Mouse (Mus musculus): ENCODE data around the gene Spaca5.

Gene Spaca5

DNA sequence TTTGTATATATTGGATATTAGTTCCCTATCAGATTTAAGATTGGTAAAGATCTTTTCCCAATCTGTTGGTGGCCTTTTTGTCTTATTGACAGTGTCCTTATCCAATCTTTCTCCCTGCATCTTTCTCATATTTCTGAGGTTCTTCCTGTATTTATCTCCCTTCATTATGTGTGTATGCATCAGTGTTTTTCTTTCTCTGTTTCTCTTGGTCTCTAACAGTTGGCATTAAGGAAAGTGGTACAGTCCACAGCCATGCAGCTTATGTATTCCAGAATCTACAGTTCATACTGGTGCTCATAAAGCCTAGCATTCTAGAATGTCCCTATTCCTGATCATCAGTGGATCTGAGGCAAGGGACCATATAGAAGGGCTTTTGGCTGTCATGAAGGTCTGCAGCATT is at the start of gene Spaca5:
Gene Spaca5, plus strand, starts transcription at position 301 of the 400 bp plus-strand sequence.
- no peak for DNase-seq (ENCODE audit: low spot score)

DNA sequence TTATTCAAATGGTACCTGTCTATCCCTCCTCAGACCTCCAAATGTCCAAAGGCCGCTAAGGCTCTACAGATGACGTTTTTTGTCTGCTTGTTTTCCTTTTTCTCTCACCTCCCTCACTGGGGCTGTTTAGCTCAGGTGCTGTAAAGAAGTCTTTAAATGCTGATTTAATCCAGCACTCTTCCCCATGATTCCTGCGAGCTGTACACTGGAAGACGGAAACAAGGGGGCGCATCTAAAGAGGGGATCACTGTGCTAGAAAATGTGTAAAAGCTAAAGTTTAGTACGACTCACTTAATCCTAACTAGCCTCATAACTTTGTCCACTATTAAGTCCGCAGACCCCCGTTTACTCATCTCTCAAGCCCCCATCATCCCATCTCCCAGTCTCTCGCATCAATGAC is 6.7 kb upstream of the Spaca5 start:
- DNase-seq (ENCODE audit: low spot score), result no peak

DNA sequence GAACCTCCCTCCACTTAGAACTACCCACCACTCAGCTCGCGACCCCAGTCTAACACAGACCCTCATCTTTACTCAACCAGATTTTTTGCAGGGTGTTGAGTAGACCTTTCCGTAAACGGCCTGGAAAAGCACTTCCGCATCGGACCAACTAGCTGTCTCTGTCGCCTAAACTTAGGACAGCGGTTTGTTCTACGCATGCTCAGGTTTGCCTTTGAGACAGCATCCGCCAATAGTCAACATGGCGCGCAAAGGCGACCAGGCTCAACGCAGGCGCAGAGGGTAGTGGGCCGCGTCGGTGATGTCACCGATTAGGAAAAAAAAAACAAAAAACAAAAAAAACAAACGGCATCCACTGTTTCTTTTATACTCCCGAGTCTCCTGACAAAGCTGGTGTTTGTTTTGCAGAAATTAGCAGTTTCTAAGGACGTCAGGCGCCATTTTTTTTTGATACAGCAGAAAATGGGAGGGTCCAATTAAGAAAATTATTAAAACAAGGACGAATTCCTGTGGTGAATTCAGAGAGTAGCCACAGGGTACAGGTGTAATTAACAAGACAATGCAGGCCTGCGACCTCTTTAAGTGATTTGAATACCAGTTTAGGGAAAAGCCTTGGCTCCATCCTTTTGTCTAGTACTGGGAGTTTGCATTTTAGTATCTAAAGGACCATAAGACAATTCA is 6.2 kb upstream of the Spaca5 start, which contains the start of gene Zfp182:
Gene Zfp182, minus strand, starts transcription at position 451 of the 678 bp plus-strand sequence.
- peak; percentile 61 for DNase-seq (ENCODE audit: low spot score)

DNA sequence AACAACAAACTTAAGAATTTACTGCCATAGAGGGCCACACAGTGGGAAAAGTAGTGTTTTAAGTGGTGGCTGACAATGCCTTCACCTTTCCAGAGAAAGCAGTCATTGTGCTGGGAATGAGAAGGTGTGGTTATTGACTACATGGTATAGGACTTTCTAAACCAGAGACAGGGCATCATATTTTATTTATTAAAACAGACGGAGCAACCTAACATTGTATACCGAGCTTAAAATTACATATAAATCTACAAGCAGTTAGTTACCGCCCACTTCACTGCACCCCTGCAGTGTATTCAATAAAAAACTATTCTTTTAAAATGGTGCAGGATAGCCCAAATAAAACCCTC is 5.7 kb upstream of the Spaca5 start:
- no peak for DNase-seq (ENCODE audit: low spot score)

DNA sequence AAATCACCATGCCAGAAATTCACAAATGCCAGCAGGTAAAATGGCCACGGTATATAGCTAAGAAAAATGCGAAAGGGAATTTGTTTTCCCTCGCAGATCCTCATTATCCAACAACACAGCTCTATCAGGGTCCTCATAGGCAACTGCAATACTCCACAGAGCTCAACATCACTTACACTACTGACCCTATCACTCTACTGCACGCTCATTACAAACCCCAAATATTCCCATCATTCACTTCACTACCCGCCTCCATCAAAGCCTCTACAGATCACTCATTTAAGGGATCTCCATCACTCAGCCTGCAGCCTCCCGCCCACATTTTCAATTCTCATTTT is 20.4 kb downstream of the Spaca5 start:
- no peak for DNase-seq (ENCODE audit: low spot score)

DNA sequence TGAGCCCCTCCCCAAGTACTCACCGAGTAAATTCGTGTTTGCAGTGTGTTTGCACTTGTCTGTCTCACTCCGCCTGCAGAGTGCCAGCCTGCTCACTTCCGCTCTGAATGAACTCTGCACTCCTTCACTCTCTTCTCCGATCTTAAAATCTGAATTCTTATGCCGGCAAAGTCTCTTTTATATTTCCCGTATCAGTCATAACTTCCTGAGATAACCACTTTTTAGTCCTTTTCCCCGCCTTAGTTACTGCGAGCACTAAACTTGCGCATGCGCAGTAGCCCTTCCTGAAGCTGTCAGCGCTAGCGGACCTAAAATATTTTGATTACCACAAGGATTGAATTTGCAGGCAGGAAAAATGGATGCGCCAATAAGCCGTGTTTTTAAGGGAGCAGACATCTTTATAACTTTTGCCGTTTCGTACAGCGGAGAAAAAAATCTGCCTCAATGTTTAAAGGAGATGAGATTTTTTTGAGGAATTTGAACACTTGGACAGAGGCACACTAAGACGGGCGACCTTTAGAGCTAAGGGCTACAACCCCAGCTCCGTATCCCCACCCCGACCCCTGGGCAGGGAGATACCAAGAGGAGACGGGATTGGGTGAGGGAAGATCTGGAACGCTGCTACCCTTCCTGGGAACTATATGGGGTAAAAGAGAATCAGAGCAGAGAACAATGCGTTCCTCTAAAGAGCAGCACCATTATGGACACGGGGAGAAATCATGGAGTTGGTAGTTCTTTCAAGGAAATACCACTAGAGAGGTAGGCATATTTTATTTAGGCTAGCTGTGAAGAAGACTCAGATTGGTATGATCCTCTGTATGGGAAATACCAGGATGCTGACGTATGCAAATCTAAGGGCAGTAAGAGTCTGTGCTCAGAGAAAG is 21.0 kb downstream of the Spaca5 start, which contains the start of gene Zfp300:
Gene Zfp300, minus strand, starts transcription at position 545 of the 884 bp plus-strand sequence.
- DNase-seq (ENCODE audit: low spot score), result peak; percentile 37

DNA sequence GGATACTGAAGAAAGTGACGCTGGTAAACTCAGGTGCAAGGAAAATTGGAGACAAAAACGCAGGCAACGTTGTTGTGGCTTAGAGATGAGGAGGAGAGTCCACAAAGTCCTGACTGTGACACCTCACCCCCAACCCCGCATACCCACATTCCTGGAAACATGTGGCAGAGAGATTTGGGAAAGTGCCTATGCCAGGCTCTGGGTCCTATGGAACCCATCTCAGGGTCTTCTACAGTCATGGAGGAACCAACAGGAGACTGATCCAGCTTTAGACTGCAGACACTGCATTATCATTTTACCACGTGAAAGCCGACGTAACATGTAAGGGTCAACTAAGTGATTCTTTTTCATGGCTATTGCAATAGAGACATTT is 21.6 kb downstream of the Spaca5 start:
- DNase-seq (ENCODE audit: low spot score), result no peak

DNA sequence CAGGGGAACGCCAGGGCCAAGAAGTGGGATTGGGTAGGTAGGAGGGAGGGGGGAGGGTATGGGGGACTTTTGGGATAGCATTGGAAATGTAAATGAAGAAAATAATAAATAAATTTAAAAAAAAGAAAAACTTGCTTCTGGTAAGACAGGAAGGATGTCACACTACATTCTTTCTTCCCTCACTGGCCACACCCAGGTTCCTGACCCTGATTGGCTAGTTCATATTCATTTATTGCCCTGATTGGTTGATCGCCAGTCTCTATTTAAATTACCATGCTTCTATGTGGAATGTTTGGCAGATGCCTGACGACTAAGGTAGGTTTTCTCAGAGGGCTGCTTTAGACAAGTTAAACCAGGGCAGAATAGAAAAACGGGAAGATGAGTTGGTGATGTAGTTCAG is 47.3 kb downstream of the Spaca5 start, which contains the start of gene Ssxa1:
Gene Ssxa1, plus strand, starts transcription at position 301 of the 400 bp plus-strand sequence.
- DNase-seq (ENCODE audit: low spot score), result no peak
